Comparison of ENCODE assay signal across 17 mouse cellular contexts in genomic region chr3:154671013-154671412, GRCm38 (mm10). TPM values are rescaled to one million over a fixed set of nuclear protein-coding genes. Genes with fewer than 3 reads are reported as not detected.
"Had no signal": no experiment of that assay in that cellular context is flagged by ENCODE, and none has a peak within 500 bp of the region (broad histone marks: within the 10 kb centered on the region; RNA-seq: fewer than 3 reads in every experiment).

No protein-coding gene starts in this region.

- H3K9me3 ChIP-seq: limb, embryonic 12.5 days; limb, embryonic 15.5 days had no signal

- H3K4me3 ChIP-seq: limb, embryonic 12.5 days; limb, embryonic 15.5 days had no signal

- H3K4me2 ChIP-seq: limb, embryonic 12.5 days; limb, embryonic 15.5 days; liver, embryonic 11.5 days; lung, embryonic 14.5 days had no signal

- H3K9ac ChIP-seq: limb, embryonic 12.5 days; limb, embryonic 15.5 days; liver, embryonic 14.5 days; liver, postnatal 0 days; lung, embryonic 14.5 days had no signal

- ATAC-seq: liver, postnatal 0 days; lung, postnatal 0 days had no signal

- H3K36me3 ChIP-seq: limb, embryonic 12.5 days; limb, embryonic 15.5 days had no signal

- DNase-seq: kidney, adult 9 months; kidney, postnatal 14 days; kidney, postnatal 4 days; left cerebral cortex, postnatal 4 days; liver, postnatal 0 days; lung, embryonic 14.5 days; midbrain, embryonic 14.5 days; right cerebral cortex, adult 18-20 months; right cerebral cortex, postnatal 14 days; right cerebral cortex, postnatal 4 days; thymus, postnatal 25 days had no signal

- H3K27ac ChIP-seq: limb, embryonic 12.5 days; limb, embryonic 15.5 days; liver, embryonic 14.5 days; macrophage had no signal

- H3K27me3 ChIP-seq: limb, embryonic 12.5 days; limb, embryonic 15.5 days had no signal

RNA-seq across cellular contexts. Expression of gene Erich3, which starts 7.4 kb away (rescaled TPM):
- polyA plus RNA-seq: liver, embryonic 11.5 days; liver, postnatal 0 days; lung, embryonic 14.5 days; macrophage had no signal
